Mouse (Mus musculus) spleen, adult 2 months (tissue): ENCODE results near the gene Chaf1a.

Experiments used
- CTCF ChIP-seq: fragments of 200-500 bp; IDR thresholded peaks from 2 replicates; pipeline ENCODE4 v1.5.1; 2011; ENCODE audit warnings: mild to moderate bottlenecking, inconsistent platforms; ENCODE audit not compliant: insufficient read depth, insufficient read length, insufficient replicate concordance; ENCODE audit errors: extremely low read depth
- POLR2A ChIP-seq: fragments of 200-500 bp; IDR thresholded peaks from 2 replicates; pipeline ENCODE4 v1.6.1; 2011; ENCODE audit warnings: low read depth, low read length, inconsistent platforms

DNA sequence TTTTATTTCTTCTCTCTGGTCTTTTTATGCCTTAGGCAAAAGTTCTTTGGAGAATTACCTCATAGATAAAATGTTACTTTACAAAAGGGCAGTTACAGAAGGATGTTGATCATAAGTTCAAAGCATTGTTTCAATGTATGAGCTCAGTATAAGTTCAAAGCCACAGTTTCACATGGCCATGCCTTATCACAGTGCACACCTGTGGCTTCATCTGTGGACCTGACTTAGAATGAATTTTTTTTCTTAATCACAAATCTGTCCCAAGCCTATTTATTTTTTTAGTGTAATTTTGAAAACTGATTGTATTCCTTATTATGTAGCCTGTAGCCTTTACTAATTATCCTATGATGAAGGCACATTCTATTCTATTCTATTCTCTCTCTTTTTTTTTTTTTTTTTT, 14.7 kb downstream of the Chaf1a start:
- no peak for TF ChIP-seq CTCF
- no peak for TF ChIP-seq POLR2A
